Mouse (Mus musculus): Measurements from ENCODE around the gene Aldh9a1. TPM values are rescaled to one million over a fixed set of nuclear protein-coding genes. Genes with fewer than 3 reads are reported as not detected.

Aldh9a1 gene
- total RNA-seq, 2 experiments from 2014 or later = 2.6 to 4.5 TPM

DNA sequence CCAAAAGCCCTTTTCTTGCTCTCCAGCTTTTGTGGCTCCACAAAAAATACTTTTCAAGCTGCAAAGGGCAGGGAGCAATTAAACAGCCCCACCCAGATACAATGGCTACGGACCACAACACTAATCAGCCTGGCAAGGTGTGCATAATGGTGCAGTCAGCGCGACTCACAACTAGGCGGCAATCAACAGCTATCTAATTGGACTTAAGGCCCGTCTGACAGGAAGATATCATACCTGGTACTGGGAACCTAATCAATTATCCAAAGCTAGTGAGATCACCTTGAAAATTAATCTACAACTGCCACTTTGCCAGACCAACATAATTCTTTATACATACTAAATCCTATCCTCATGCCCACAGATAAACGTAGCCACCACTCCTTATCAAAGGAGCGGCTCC is 32.5 kb downstream of the Aldh9a1 start:
- intact Hi-C loops (cut with DNase I) = no loop called here
- DNase-seq = no peak

DNA sequence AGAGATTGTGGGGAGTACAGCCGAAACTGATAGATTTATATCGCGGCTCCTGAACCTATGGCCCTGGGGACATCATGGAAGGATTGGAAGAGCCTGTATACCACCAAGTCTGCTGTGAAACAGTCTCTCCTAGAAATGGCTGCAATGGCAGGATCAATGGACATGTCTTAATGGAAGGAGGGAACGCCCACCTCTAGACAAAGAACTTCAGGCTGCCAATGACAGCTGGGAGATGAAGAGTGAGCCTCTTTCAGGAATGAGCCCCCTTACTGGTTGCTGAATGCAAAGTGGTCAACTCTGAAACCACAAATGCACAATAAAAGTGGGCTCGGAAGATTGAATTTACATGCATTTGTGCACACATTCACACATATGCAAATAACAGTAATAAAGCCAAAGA is 33.0 kb downstream of the Aldh9a1 start:
- intact Hi-C loops (cut with DNase I) = no loop called here
- DNase-seq = no peak

DNA sequence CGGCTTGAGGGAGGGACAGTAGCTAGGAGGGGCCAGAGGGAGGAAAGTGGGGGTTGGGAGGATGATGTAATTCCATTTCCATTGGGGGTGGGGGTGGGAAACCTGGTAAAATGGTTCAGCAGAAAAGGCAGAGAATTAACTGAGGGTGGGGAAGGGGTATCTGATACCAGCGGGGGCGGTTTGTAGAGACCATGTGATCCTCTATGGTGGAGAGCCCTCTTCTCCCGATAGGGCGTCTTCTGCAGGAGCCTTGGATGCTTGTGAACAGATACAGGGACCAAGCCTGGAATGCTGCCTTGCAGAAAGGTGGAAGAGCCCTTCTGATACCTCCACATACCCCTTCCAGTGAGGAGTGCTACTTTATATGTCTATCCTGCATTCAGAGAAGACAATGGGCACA is 33.4 kb downstream of the Aldh9a1 start:
- no peak for DNase-seq
- intact Hi-C loops (cut with DNase I) = no loop called here

DNA sequence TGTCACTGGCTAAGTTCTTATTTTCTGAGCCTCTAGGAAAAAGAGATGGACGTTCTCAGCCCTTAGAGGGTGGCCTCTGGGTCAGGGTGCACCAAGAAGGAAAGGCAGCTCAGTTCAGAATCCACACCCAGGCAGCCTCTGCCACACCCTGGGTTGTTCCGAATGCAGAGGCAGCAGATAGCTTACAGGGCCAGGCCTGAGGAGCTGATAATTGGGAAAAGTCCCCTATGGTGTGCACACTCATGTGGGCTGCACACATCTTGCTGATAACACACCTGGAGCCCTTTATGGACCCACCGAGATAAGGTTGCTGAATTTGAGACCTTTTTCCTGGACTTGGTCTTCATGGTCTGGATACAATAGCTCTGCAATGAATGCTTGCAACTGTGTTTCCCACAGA is 34.4 kb downstream of the Aldh9a1 start:
- no peak for DNase-seq
- intact Hi-C loops (cut with DNase I) = no loop called here

DNA sequence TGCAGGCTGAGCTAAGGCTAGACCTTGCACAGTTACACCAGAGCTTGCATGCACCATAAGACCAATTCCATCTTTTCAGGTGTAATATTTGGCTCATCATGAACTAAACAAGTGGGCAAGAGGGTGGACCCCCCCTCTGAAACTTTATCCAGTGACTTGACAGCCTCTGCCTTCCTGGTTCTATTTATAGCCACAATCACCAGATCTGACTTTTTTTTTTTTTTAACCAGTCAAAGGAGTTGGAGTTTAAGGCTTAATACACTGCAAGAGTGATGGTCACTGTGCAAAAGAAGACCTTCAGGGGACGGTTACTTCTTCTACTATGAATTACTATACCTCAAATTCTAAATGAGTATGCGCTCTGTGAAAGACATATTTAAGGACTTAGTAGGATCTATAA is 35.4 kb downstream of the Aldh9a1 start:
- DNase-seq = no peak
- intact Hi-C loops (cut with DNase I) = no loop called here

DNA sequence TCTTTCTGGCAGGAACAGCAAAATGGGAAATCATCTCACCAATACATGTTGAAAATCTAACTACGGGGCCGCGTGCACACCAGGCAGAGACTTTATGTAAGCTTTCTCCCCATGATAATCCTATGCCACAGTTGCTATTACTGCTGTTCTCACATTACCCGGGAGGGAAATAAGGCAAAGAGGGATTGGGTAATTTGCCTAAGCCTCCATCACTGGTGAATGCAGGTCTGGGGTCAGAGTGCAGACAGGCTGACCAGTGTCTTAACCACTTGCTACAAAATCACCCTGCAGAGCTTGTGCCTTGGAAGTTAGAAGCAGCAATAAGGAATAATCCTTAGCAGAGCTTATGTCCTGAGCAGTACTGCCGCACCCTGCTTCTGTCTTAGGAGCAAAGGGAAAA is 35.8 kb downstream of the Aldh9a1 start:
- intact Hi-C loops (cut with DNase I) = no loop called here

DNA sequence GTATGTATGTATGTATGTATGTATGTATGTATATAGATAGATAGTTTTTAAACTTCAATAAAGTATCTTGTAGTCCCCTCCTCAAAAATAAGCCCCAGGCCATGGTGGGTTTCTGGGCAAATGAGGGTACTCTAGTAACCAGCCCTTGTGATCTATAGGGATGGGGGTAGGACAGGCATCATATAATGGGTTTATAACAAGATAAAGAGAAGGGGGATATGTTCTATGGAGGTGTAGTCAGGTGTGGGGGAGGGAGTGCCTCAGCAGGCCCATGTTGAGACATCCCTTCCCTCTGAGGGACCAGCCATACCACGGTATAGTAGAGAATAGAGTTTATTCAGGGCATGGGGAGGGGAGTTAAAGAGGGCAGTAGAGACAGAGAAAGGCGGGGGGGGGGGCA is 36.7 kb downstream of the Aldh9a1 start:
- DNase-seq = no peak
- intact Hi-C loops (cut with DNase I) = no loop called here

More for the DNA sequence above, 35.8 kb downstream of the Aldh9a1 start:
- DNase-seq = no peak

DNA sequence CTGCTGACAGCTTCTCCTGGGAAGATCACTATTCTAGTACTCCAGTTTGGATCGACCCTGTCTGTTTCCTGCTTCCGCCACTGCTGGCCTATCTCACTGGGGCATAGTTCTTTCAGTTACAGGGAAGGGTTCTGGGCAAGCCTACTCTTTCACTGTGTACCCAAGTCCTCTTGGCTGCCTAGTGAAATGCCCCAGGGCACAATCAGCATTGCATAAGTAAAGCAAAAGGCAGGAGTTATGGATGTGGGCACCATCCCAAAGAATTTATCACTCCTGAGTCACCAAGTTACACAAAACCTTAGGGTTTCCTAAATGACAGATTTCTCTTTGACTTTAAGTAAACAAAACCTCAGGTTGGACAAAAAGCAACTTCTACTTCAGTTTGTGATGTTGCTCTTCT is 37.5 kb downstream of the Aldh9a1 start:
- no peak for DNase-seq
- intact Hi-C loops (cut with DNase I) = no loop called here

DNA sequence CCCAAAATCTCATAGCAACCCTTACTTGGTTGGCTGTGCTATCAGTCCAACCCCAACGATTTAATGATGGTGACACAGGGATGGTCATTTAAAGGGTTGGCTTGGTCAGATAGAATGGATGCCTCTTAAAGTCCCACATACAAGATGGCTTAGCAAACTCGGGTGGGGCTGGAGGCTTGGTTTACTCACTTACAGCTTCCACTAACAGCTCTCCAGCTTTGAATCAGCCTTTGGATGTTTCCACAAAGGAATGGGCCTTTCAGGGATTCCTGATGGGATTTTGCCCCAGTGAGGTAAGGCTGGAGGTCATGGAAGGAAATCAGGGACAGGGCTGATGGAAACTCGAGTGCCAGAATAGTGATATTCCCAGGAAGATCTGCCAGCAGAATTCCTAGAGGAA is 38.0 kb downstream of the Aldh9a1 start:
- no peak for DNase-seq
- intact Hi-C loops (cut with DNase I) = no loop called here

DNA sequence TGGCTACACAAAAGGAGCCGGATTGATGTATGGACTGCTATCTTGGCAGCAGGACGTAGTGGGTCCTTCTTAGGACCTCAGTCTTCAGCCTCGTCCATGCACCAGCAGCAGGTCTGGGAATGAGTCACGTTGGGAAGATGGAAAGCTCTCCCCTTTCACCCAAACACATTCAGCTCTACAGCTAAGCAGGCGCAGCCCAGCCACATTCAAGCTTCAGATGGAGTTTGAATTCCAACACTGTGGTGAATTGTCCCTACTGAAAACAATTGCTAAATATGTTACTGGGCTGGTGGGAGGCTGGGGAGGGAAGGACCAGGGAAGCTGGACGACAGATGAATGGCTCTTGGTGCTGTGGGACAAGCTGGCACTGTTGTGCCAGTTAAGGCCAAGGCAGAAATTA is 38.8 kb downstream of the Aldh9a1 start:
- intact Hi-C loops (cut with DNase I) = no loop called here
- DNase-seq = no peak

DNA sequence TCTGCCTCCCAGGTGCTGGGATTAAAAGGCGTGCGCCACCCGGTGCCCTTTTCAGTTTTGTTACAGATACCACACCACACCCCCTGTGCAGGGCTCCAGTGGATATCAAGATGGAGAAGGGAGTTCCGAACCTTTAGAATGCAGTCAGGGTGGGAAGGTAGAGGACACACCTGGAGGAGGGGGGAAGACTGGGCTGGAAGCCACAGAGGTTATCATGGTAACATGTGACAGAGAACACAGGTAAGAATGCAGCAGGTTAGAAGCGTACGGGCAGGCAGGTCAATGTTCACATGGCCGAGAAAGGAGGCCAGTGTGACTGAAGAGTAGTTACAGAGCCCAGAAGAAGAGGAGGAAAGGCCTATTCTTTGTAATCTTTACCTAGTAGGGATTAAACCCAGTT is 39.8 kb downstream of the Aldh9a1 start:
- no peak for DNase-seq
- intact Hi-C loops (cut with DNase I) = no loop called here

DNA sequence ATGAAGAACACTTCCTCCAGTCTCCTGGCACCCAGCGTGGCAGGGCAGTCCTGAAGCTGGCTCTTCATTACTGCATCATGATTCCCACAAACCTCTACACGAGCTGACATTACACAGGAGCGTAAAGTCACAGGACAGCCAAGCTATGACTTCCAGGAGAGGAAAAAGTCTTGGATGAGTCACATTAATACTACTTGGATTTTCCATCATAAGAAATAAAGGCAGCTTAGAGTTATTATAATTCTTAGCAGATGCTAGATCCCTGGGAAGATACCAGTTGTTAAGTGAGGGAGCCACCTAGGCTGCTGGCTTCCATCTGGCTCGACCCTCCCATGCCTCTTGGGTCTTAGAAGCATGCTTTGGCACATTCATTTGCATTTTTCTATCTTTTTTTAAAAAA is 40.6 kb downstream of the Aldh9a1 start:
- DNase-seq = no peak
- intact Hi-C loops (cut with DNase I) = no loop called here

DNA sequence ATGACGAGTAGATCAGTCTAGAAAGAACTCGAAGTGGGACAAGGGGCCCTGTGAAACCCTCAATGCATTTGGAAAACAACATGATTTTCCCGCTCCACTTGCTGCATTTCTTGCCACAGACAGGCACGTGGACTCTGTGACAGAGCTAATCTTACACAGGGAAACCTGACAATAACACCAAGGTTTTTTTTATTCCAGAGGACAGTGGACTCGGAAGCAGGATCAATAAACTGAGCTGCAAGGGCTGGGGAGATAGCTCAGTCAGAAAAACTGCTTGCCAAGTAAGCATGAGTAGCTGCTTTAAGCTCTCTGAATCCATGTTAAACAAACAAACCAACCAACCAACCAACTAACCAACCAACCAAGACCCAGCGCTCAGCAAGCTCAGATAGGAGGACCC is 41.5 kb downstream of the Aldh9a1 start:
- intact Hi-C loops (cut with DNase I) = no loop called here

DNA sequence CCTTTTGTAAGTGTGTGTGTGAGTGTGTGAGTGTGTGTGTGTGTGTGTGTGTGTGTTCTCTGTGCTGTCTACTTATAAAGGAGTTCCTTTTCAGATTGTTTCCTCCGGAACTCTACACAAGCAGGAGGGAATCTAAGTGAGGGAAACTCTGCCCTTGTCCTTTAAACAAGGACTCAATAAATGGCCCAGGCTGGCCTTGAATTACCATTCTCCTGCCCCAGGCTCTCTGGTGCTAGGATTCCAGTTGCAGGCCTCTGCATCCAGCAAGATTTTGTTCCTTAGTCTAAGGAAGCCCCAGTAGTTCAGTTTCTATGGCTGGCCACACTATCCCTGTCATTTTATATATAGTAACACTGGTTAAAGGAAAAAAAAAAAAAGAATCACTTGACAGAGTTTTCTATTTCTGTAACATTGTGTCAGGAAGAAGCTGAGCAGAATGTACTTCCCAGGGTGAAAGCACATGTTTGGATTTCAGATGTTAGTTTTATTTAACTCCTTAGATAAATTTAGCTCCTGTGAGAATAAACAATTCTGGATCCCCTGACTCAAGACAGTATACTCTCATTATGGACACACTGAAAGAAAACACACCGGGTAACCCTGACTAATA is 42.3 kb downstream of the Aldh9a1 start:
- intact Hi-C loops (cut with DNase I) = no loop called here
- no peak for DNase-seq

More for the DNA sequence above, 41.5 kb downstream of the Aldh9a1 start:
- no peak for DNase-seq

DNA sequence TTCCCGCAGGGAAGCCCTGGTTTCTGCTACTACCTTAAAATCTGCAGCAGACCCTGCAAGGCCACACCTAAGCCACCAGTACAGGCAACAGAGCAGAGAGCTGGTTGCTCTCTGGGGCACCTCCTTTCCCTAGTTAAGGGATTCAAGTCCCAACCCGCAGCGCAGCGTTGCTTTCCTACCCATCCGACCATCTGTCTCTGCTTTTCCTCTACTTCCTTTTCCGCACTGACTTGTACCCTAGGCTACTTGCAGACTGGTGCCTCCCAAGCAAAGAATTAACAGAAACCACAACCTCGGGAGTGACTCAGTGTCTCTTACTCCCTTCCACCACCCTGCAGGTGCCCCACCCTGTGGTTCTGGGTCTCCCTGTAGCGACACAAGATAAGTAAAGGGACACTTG is 42.9 kb downstream of the Aldh9a1 start:
- DNase-seq = no peak
- intact Hi-C loops (cut with DNase I) = no loop called here

DNA sequence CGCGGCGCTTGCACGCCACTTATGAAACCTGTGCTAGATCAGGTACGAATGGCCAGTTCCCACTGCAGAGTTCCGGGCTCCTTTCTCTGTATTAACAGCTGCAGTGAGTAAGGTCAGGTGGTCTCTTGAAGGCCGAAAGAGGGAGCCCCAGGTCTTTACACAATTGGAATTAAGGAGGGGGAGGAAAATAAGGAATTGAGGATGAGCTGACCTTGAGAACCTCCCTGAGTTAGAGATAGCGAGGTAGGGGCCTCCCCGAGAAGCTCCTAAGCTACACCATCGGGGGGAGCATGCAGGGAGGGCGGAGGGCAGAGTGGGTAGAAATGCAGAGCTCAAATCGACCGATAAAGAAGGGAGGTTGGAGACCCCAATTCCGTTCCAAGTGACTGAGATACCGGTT is 43.5 kb downstream of the Aldh9a1 start:
- no peak for DNase-seq
- intact Hi-C loops (cut with DNase I) = no loop called here

DNA sequence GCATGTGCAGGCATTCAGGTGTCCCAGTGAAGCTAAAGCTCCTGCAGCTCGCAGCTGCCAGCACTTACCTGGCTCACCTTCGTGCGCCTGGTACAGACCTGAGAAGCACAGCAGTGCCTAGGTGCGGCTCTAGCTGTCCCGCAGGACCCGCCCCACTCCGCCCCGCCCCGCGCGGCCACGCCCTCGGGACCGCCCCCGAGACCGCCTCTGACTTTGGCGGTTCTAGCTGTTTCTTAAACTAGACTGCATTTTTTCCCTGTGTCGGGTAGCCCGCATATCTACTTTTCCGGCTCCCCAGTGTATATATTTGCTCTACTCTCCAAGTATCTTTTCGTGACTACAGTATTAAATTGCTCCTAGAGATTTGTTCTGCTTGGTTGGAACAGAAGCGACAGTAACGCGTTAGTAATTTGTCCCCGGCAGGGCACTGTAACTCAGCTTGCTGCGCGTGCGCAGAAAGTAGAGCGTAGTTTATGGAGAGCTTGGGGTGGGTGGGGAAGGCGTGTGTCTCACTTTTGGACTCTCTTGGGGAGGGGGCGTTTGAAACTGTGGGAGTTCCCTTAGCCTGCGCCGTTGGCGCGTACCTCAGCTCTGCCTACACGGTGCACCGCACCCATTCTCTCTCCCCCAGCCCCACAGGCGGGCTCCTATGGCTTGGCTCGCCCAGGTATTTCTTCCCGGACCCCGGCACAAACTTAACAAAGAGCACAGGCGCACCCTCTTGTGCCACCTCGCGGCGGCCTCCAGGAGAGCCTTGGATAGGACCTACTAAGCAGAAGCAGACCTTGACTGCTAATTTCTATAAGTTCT is 44.1 kb downstream of the Aldh9a1 start, which contains the start of gene Mgst3:
Gene Mgst3 (minus strand): TSS at position 159 of the 810 bp plus-strand sequence.
- DNase-seq = peak; percentile 90 to 92
- intact Hi-C loops (cut with DNase I) = loop anchor here (1.0 kb wide), 1 partner anchor 24 kb away; no protein-coding TSS in a partner anchor

DNA sequence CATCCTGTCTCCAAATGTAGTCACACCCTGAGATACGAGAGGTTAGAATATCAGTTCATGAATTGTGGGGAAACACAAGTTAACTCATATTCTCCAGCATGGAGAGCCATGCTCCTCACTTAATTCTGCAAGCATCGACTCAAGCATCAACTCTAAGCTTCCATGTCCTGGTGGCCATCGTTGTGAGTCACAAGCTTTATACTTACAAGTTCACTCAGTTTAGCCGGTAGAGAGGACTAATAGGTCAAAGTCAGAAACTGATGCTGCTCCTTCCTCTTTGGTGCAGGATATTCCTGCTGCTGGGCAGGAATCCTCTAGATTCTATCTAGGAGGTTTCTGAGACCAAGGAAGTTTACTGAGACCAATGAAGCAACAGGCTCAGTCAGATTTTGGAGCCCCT is 55.4 kb downstream of the Aldh9a1 start:
- no peak for DNase-seq
- intact Hi-C loops (cut with DNase I) = no loop called here

DNA sequence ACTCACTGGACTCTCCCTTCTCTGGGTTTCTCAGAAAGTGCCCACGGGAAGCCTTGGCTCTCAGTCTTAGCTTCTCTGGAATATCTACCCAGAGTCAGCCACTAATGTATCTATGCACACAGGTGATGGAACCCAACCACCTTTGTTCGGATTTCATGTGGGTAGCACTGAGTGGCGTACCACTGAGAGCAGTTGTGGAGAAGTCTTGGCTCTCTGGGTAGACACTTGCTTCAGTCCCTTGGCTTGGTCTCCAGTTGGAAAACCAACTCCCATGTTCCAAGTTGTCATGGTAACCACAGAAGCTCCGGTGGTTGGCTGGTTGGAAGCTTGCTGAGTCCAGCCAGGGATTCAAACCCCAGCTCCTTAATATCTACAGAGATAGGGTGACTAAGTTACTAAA is 59.8 kb downstream of the Aldh9a1 start:
- no peak for DNase-seq
- intact Hi-C loops (cut with DNase I) = no loop called here

DNA sequence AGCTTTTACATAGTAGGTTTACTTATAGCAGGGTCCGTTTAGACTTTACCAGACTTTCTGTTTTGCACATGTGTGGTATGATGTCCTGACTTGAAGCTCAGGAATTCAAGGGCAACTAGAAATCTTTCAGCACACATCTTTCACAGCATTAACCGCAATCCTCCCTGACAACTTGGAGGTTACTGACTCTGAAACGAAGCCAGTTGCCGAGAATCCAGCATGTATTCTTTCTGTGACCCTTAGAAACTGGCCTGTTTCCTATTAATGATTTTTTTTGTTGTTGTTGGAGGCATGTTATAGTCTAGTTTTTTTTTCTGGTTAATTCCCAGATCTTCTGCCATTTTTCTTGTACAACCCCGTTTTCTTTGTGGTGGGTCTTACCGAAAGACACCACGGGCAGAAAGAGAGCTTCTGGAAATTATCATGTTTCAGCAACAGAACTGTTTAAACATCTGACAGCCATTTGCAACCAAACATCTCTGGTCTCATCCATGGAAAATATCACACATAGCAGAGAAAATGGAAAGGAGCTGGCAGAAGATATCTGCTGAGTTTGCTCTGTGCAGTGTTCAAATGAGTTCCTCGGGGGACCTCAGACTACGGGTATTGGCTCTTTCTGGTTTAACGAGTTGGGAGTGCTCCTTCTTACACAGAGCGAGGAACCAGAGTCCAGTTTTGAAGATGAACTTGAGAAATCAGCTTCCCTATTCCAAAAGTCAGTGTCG is 62.4 kb downstream of the Aldh9a1 start:
- no peak for DNase-seq
- intact Hi-C loops (cut with DNase I) = loop anchor here (5.0 kb wide), 1 partner anchor 40 kb away; no protein-coding TSS in a partner anchor

DNA sequence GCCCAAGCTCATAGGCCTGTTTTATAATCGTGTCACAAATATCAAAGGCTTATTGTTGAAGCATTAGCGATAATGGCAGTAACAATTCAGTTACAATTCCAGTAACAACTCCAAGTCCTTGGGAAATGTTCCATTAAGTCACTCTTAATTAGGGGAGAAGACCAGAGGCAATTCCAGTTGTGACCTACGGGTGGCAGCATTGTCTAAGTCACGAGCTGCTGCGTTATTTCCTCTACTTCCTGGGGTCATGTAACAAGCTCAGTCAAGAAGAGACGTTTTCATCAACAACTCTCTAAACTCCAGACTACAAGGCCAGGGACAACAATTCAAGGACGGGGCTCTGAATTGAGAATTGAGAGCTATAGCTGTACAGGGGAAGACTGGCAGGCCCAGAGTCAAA is 65.1 kb downstream of the Aldh9a1 start:
- intact Hi-C loops (cut with DNase I) = loop anchor here (1.0 to 5.0 kb wide), 2 partner anchors 43 to 222 kb away; no protein-coding TSS in a partner anchor
- DNase-seq = peak; percentile 60 to 65
